Mouse (Mus musculus) adrenal gland, postnatal 25 days (tissue): ENCODE measurements at regions not wholly inside any gene's neighbourhood (a gene's known extent, or its start where the extent isn't known, plus 50 kb on each side); places are given as distances from the start of the nearest gene placed in this dataset.

ENCODE experiments used
- DNase-seq: peaks from one replicate; pipeline ENCODE4 v3.0.0; 2021; ENCODE audit warnings: mixed read lengths

- DNase-seq: no peak
These were observed 230.3 kb downstream of the Parp8 start for GRCm38 (mm10) chr13:116795041-116795440.

GRCm38 (mm10) chr13:116781616-116782015 lies 243.7 kb downstream of the Parp8 start:
- no peak for DNase-seq

- no peak for DNase-seq
These were observed 259.8 kb downstream of the Parp8 start for GRCm38 (mm10) chr13:116765491-116765890.

DNA sequence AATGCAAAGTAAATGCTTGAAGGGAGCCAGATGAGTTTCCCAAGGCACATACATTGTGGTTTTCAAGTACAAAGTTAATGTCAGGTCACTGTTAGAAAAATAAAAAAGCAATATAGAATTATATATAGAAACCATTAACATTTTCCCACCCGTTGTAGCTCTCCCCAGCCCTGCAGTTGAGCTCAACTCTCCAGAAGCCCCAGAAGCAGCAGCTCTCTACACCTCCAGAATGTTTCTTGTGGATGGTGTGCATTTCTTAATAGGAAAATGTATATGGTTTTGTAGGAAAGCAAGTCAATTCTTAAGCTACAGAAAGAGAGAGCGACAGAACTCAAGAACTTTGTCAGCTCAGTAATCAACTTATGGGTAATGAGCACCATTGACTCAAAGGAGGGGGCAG lies 265.4 kb downstream of the Parp8 start:
- no peak for DNase-seq

DNA sequence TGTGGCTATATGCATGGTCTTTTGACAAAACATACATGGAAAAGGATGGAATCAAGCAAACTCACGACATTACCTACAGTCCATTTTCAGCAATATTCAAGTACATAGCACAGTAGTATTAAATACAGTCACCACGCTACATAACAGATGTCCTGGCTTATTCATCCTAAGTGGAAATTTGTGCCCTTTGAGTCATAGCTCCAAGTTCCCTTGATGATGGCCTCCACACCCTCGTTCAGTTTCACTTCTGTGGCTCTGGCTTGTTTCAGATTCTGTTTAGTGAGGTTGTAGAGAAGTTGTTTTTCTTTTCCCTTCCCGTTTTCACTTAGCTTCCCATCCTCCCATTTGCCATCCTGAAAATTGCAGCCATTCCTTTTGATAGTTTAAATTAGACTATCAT lies 284.5 kb downstream of the Parp8 start:
- no peak for DNase-seq

GRCm38 (mm10) chr13:116723361-116724153 lies 301.8 kb downstream of the Parp8 start:
- peak; percentile 18 for DNase-seq

- DNase-seq: peak; percentile 66
These were observed 310.5 kb downstream of the Parp8 start for GRCm38 (mm10) chr13:116714809-116715208.

- DNase-seq: peak; percentile 71
These were observed 313.3 kb downstream of the Parp8 start for GRCm38 (mm10) chr13:116711866-116712593.

- no peak for DNase-seq
These were observed 314.0 kb downstream of the Parp8 start for GRCm38 (mm10) chr13:116711148-116711865.

DNA sequence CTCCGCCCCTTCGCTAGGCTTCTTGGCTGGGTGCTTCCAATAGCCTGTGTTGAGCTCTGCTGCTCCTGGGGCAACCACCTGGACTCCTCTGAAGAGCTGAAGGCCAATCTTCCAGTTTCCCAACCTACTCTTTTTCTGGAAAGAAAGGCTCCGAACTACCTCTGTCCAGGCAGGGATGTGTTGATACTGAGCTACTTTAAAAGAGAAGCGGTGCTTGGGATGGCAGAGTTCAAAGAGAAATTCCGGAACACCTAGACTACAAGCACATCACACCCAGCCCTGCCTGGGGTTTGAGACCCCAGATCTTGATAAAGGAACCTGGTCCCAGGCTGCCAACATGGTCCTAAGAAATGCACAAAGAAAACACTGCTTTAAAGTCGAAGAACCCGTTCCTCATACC lies 315.7 kb downstream of the Parp8 start:
- DNase-seq: no peak

GRCm38 (mm10) chr13:116708846-116709245 lies 316.5 kb downstream of the Parp8 start:
- no peak for DNase-seq

DNA sequence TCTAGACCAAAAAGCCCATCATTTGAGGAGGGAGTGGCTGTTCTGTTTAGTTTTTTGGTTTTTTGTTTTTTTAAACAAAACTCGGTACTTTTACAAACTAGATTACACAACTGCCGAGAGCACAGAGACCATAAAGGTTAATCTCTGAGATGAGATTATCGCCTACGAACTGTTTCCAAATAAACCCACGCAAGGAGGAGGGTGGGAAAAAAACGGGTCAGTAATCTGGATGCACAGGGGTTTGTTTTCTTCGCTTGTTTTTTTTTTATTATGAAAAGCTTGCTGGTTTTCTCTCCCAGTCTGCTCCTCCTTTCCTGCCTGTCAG lies 316.9 kb downstream of the Parp8 start:
- no peak for DNase-seq

DNA sequence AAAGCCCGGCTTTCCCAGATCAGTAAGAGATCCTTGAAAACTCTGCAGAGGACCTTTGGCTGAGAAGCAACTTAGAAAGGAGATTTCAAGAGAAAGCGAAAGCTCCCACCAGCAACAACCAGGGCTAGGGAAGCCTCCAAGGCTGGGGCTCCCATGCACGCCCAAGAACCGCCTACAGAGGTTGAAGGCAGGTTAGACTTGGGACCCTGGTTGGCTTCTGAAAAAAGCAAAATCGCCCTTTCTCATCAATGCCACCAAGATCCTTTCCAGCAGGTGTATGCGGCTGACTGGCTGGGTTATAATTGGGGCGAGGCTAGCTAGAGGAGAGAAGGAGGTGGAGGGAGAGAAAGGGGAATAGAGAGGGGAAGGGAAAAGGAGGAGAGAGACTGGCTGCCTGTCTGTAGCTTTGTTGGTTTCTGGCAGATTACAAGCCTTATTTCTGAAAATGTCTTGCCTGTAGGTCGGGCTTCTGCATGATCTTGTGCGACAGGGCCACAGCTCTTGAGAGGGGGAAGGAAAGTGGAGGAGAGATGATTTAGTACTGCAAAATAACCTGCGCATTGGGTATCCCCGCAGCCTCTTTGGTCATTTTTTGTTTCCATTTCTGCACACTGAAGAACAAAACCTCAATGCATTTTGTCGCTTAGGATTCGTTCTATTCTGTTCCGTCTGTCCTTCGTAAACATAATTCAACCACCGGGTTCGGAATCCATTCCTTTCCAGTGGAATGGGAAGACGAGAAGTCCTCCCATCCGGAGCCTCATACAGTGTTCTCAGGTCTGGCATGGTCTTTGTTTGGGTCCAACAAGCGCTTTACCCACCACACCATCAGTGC lies 317.5 kb downstream of the Parp8 start:
- no peak for DNase-seq

DNA sequence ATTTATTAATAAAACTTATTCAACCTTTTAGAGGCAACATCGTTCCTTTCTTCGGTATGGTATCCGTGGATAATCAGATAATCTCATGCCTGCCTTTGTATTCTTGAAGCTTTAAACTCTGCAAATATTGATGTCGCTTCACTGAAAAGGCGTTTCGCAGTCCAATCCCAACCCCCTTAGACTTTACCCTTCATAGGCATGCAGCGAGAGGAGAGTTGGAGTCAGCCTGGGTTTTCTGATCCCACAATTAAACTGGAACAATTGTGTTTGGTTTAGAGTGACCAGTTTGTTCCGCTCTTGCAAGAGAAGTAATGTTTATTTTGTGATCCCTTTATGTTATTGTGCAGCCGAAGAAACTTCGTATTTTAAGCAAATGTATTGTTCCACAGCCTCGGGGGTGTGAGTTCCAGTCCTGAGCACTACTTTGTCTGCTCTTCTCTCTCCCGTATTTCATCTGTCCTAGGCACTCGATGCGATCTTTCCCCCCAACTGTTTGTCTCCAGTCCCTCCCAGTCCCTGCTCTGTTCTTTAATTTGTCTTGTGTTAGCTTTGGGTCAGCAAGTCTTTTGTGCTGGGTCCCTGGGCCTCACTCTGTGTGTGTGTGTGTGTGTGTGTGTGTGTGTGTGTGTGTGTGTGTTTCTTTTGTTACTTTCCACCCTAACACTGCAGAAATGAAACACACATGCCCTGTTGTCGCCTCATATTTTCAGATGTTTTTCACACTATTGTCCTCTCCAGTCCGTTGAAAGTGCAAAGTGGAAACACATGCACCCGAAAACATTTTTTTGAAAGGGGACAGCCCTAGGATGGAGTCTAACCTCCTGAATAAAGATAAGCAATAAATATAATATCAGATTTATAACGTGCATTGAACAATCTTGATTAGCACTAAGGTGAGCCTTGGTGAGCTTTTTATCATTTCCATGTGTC lies 318.7 kb downstream of the Parp8 start:
- DNase-seq: no peak

GRCm38 (mm10) chr13:116705611-116706386 lies 319.5 kb downstream of the Parp8 start:
- DNase-seq: no peak

GRCm38 (mm10) chr13:116688714-116689113 lies 336.6 kb downstream of the Parp8 start:
- no peak for DNase-seq
